Mouse (Mus musculus): ENCODE results near the gene Jrkl. TPM values are rescaled to one million over a fixed set of nuclear protein-coding genes. Genes with fewer than 3 reads are reported as not detected.

Jrkl gene
- polyA plus RNA-seq, 1 experiment from 2014 or later: 8.7 TPM

DNA sequence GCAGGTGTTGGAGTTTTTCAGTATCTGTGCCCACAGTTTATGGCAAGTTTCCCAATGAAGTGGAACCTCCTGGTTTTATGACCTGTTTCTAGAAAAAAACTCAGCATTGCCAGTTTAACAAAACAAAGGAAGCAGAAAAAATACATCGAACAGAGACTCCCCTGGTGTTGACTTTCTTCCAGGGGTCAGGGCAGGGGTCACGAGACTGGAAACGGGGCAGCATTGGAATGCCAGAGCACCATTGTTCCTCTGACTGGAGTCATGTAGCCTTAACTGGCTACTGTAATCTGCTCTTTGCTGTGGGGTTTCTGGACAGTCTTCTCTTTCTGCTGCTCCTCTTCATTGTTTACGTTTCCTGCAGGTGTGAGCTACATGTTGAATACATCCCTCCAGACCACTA, 15.1 kb downstream of the Jrkl start:
- H3K36me3 ChIP-seq: no peaks in the 10 kb centered on the region

GRCm38 (mm10) chr9:13225872-13226271, 19.8 kb downstream of the Jrkl start:
- H3K4me3 ChIP-seq: no peak overlapping the region
- no peaks in the 10 kb centered on the region for H3K9me3 ChIP-seq (replicated peaks)
- no peak overlapping the region for H3K4me2 ChIP-seq
- ATAC-seq (replicated peaks; ENCODE audit: insufficient number of reproducible peaks, insufficient read depth, low FRiP score, low read depth): no peak
- no peaks in the 10 kb centered on the region for H3K36me3 ChIP-seq
- H3K4me1 ChIP-seq (replicated peaks): no peaks in the 10 kb centered on the region
- H3K27ac ChIP-seq: no peak overlapping the region
- H3K9ac ChIP-seq: no peak overlapping the region
- WGBS: 79% methylated on average over 1 of the region's 1 CpGs
- no peaks in the 10 kb centered on the region for H3K27me3 ChIP-seq

More for the DNA sequence above, 15.1 kb downstream of the Jrkl start:
- no peak overlapping the region for H3K4me3 ChIP-seq
- WGBS: 14% methylated on average over 4 of the region's 4 CpGs
- H3K27ac ChIP-seq: no peak overlapping the region
- no peak overlapping the region for H3K9ac ChIP-seq
- no peaks in the 10 kb centered on the region for H3K9me3 ChIP-seq (replicated peaks)
- no peaks in the 10 kb centered on the region for H3K27me3 ChIP-seq
- no peak for ATAC-seq (replicated peaks; ENCODE audit: insufficient number of reproducible peaks, insufficient read depth, low FRiP score, low read depth)
- no peak overlapping the region for H3K4me2 ChIP-seq
- H3K4me1 ChIP-seq (replicated peaks): no peaks in the 10 kb centered on the region

DNA sequence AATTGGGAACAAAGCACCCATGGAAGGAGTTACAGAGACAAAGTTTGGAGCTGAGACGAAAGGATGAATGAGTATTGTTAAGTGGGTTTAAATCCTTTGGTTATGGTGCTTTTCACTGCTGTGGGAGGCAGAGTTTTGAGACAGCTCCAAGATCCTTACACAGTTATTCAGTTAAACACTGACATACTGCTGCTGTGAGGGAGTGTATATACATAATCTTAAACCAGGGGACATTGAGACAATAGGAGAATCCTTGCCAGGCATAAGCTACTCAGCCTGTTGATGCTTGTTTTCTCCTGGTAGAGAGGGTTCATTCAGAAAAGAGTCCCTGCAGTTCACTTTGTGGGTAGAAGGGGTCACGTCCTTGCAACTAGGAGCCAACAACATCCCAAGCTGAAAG, 39.3 kb downstream of the Jrkl start:
- Histone ChIP-seq H3K4me3 (no peak overlapping the region), H3K9ac (no peak overlapping the region), H3K36me3 (no peaks in the 10 kb centered on the region), H3K27me3 (no peaks in the 10 kb centered on the region), H3K27ac (no peak overlapping the region), H3K9me3 (replicated peaks) (no peaks in the 10 kb centered on the region), H3K4me1 (replicated peaks) (no peaks in the 10 kb centered on the region), H3K4me2 (no peak overlapping the region)
- no peak for ATAC-seq (replicated peaks; ENCODE audit: insufficient number of reproducible peaks, insufficient read depth, low FRiP score, low read depth)
- 70% methylated on average over 2 of the region's 2 CpGs for whole genome bisulfite sequencing

DNA sequence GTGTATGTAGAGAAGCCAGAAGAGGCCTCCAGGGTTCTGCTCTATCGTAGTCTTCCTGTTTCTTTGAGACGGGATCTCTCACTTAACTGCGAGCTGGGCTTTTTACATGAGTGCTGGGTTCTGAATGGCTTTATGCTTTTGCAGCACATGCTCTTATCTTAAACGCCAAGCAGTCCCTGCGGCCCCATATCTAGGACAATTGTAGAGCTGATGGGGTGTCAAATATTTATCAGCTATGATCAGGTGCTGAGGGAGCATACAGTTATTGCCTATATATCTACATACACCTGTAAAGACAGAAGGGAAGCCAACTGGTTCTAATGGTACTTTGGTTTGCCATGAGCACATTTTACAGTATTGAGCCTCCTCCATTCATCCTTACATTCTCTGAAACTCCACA, 41.9 kb downstream of the Jrkl start:
- peaks cover 8% of the 10 kb centered on the region for H3K4me1 ChIP-seq (replicated peaks)
- H3K9ac ChIP-seq: no peak overlapping the region
- no peak overlapping the region for H3K4me3 ChIP-seq
- 60% methylated on average over 5 of the region's 5 CpGs for whole genome bisulfite sequencing
- no peaks in the 10 kb centered on the region for H3K36me3 ChIP-seq
- ATAC-seq (replicated peaks; ENCODE audit: insufficient number of reproducible peaks, insufficient read depth, low FRiP score, low read depth): no peak
- H3K27me3 ChIP-seq: no peaks in the 10 kb centered on the region
- no peaks in the 10 kb centered on the region for H3K9me3 ChIP-seq (replicated peaks)
- no peak overlapping the region for H3K27ac ChIP-seq
- H3K4me2 ChIP-seq: no peak overlapping the region

DNA sequence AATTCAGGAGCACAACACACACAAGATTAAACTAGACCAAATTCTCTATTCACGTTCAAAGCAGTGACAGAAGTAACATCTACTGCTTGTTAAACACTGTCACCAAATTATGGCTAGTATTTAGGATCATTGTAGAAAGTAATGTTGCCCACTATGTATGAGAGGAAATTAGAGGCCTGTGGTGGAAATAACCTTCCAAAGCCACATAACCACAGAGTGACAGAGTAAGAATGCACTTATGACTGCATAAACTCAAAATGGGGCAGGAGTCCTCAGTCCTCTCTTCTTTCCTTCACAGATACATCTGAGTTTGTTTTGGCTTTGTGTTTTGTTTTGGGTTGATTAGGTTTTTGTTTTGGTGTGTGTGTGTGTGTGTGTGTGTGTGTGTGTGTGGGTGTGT, 42.5 kb downstream of the Jrkl start:
- ATAC-seq (replicated peaks; ENCODE audit: insufficient number of reproducible peaks, insufficient read depth, low FRiP score, low read depth): no peak
- Histone ChIP-seq H3K4me2 (no peak overlapping the region), H3K4me3 (no peak overlapping the region), H3K27me3 (no peaks in the 10 kb centered on the region), H3K4me1 (replicated peaks) (peaks cover 8% of the 10 kb centered on the region), H3K27ac (no peak overlapping the region), H3K36me3 (no peaks in the 10 kb centered on the region), H3K9me3 (replicated peaks) (no peaks in the 10 kb centered on the region), H3K9ac (no peak overlapping the region)
- WGBS: 79% methylated on average over 1 of the region's 1 CpGs

GRCm38 (mm10) chr9:13200079-13200478, 45.5 kb downstream of the Jrkl start:
- Histone ChIP-seq H3K27me3 (no peaks in the 10 kb centered on the region), H3K4me1 (replicated peaks) (peaks cover 8% of the 10 kb centered on the region), H3K4me2 (no peak overlapping the region), H3K4me3 (no peak overlapping the region), H3K27ac (peak overlapping the region; percentile 48), H3K36me3 (no peaks in the 10 kb centered on the region), H3K9ac (no peak overlapping the region), H3K9me3 (replicated peaks) (no peaks in the 10 kb centered on the region)
- ATAC-seq (replicated peaks; ENCODE audit: insufficient number of reproducible peaks, insufficient read depth, low FRiP score, low read depth): peak; percentile 64; the same call in 1 of the 2 replicates
- 24% methylated on average over 3 of the region's 3 CpGs for WGBS

GRCm38 (mm10) chr9:13195762-13196161, 49.9 kb downstream of the Jrkl start:
- ATAC-seq (replicated peaks; ENCODE audit: insufficient number of reproducible peaks, insufficient read depth, low FRiP score, low read depth): no peak
- Histone ChIP-seq H3K27me3 (no peaks in the 10 kb centered on the region), H3K4me1 (replicated peaks) (peaks cover 8% of the 10 kb centered on the region), H3K36me3 (no peaks in the 10 kb centered on the region), H3K27ac (no peak overlapping the region), H3K4me3 (no peak overlapping the region), H3K9me3 (replicated peaks) (no peaks in the 10 kb centered on the region), H3K9ac (no peak overlapping the region), H3K4me2 (no peak overlapping the region; the same call in 1 of the 2 replicates)
- WGBS: 6% methylated on average over 7 of the region's 7 CpGs

GRCm38 (mm10) chr9:13195268-13195667, 50.4 kb downstream of the Jrkl start:
- no peak for ATAC-seq (replicated peaks; ENCODE audit: insufficient number of reproducible peaks, insufficient read depth, low FRiP score, low read depth)
- no peaks in the 10 kb centered on the region for H3K36me3 ChIP-seq
- no peak overlapping the region for H3K9ac ChIP-seq
- no peak overlapping the region for H3K4me3 ChIP-seq
- no peaks in the 10 kb centered on the region for H3K9me3 ChIP-seq (replicated peaks)
- no peak overlapping the region for H3K27ac ChIP-seq
- whole genome bisulfite sequencing: 2% methylated on average over 4 of the region's 4 CpGs
- peaks cover 4% of the 10 kb centered on the region for H3K4me1 ChIP-seq (replicated peaks)
- no peak overlapping the region for H3K4me2 ChIP-seq
- H3K27me3 ChIP-seq: no peaks in the 10 kb centered on the region

DNA sequence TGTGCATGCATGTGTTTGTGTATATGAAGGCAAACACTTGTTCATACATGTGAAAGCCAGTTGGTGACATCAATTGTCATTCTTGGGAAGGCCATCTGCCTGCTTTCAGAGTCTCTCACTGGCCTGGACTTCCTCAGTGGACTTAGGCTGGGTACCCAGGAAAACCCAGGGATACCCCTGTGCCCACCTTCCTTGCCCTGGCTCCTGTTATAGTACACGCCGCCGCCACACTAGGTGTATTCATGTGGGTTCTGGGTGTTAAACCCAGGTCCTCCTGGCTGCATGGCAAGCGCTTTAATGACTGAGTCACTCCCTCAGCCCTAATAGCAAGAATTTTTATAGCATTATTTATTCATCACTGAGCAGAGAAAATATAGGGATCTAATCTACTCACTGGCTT, 51.0 kb downstream of the Jrkl start:
- H3K27ac ChIP-seq: no peak overlapping the region
- no peak overlapping the region for H3K4me3 ChIP-seq
- H3K36me3 ChIP-seq: no peaks in the 10 kb centered on the region
- H3K9ac ChIP-seq: no peak overlapping the region
- H3K27me3 ChIP-seq: no peaks in the 10 kb centered on the region
- H3K9me3 ChIP-seq (replicated peaks): no peaks in the 10 kb centered on the region
- no peak for ATAC-seq (replicated peaks; ENCODE audit: insufficient number of reproducible peaks, insufficient read depth, low FRiP score, low read depth)
- 85% methylated on average over 4 of the region's 4 CpGs for WGBS
- H3K4me1 ChIP-seq (replicated peaks): peaks cover 1% of the 10 kb centered on the region
- no peak overlapping the region for H3K4me2 ChIP-seq

Other genes starting within 250 kb of the Jrkl start
- 7.4 and 7.6 TPM in 2 replicates for gene Ccdc82, start 1.1 kb upstream of the Jrkl start, polyA plus RNA-seq (2015; fragmentation: Nextera tagmentation; extraction: Ambion mirVana)
- 9.5 and 10.1 TPM in 2 replicates for gene Maml2, start 52.1 kb upstream of the Jrkl start, polyA plus RNA-seq (2015; fragmentation: Nextera tagmentation; extraction: Ambion mirVana)
- not detected in 2 replicates for gene Gm17571, start 200.9 kb upstream of the Jrkl start, polyA plus RNA-seq (2015; fragmentation: Nextera tagmentation; extraction: Ambion mirVana)

Measured in heart, embryonic 15.5 days (tissue).